ENCODE assay signal across 9 mouse cellular contexts in genomic region chr11:116620559-116621253, GRCm38 (mm10). TPM values are rescaled to one million over a fixed set of nuclear protein-coding genes. Genes with fewer than 3 reads are reported as not detected.
DNase-seq lines count a peak whose midpoint lies in the region; ATAC-seq and TF ChIP-seq lines count a peak whose summit lies in the region.
"Had no signal": no experiment of that assay in that cellular context is flagged by ENCODE, and none has a peak within 500 bp of the region (broad histone marks: within the 10 kb centered on the region; RNA-seq: fewer than 3 reads in every experiment).

No protein-coding gene starts in this region.

- H3K4me2 ChIP-seq in lung, postnatal 0 days (replicated peaks; ENCODE audit: low read depth, low read length), result peak overlapping the region; percentile 78
- 0 out of 2 replicates have a peak overlapping the region, but pooled peaks have one; percentile 6 for H3K4me2 ChIP-seq in stomach, embryonic 15.5 days

- WGBS in lung, postnatal 0 days, result 57% methylated on average over 10 of the region's 10 CpGs
- 78% methylated on average over 10 of the region's 10 CpGs for WGBS in limb, embryonic 10.5 days
- WGBS in stomach, embryonic 15.5 days, result 73% methylated on average over 10 of the region's 10 CpGs

- no peaks in the 10 kb centered on the region for H3K36me3 ChIP-seq in lung, postnatal 0 days (ENCODE audit: insufficient read depth, low read length)
- no peaks in the 10 kb centered on the region for H3K36me3 ChIP-seq in limb, embryonic 10.5 days
- no peaks in the 10 kb centered on the region for H3K36me3 ChIP-seq in stomach, embryonic 15.5 days

- no peak for TF ChIP-seq EP300 in lung, postnatal 0 days (IDR thresholded peaks at IDR 0.05)

- H3K4me1 ChIP-seq in lung, postnatal 0 days (ENCODE audit: insufficient read depth, low read depth, low read length), result peaks cover 74% of the 10 kb centered on the region
- H3K4me1 ChIP-seq in limb, embryonic 10.5 days, result peaks cover 92% of the 10 kb centered on the region
- H3K4me1 ChIP-seq in stomach, embryonic 15.5 days, result peaks cover 62% of the 10 kb centered on the region

- ATAC-seq in lung, postnatal 0 days, result no peak
- no peak for ATAC-seq in stomach, embryonic 15.5 days (ENCODE audit: insufficient read depth, low FRiP score, low read depth)
- ATAC-seq: forebrain, embryonic 14.5 days had no signal

- DNase-seq in cerebellum, adult 9-11 months, result peak; percentile 50
- no peak for DNase-seq in cerebellum, postnatal 36 days
- DNase-seq in lung, postnatal 0 days (ENCODE audit: low spot score), result no peak
- DNase-seq in lung, postnatal 25 days (ENCODE audit: low spot score), result no peak
- DNase-seq in limb, embryonic 10.5 days (ENCODE audit: low spot score), result no peak
- DNase-seq in cerebellum, adult 11 months, result no peak
- no peak for DNase-seq in kidney, adult 18-20 months

- no peak overlapping the region for H3K9ac ChIP-seq in lung, postnatal 0 days (replicated peaks; ENCODE audit: low read depth)
- no peak overlapping the region for H3K9ac ChIP-seq in stomach, embryonic 15.5 days

- no peaks in the 10 kb centered on the region for H3K27me3 ChIP-seq in lung, postnatal 0 days (replicated peaks; ENCODE audit: insufficient read depth, low read length)
- H3K27me3 ChIP-seq in limb, embryonic 10.5 days (ENCODE audit: low read depth, poor library complexity, severe bottlenecking), result peaks cover 39% of the 10 kb centered on the region
- no peaks in the 10 kb centered on the region for H3K27me3 ChIP-seq in stomach, embryonic 15.5 days (replicated peaks)

- no peak overlapping the region for H3K4me3 ChIP-seq in lung, postnatal 0 days (ENCODE audit: low read depth, low read length)
- no peak overlapping the region for H3K4me3 ChIP-seq in limb, embryonic 10.5 days
- H3K4me3 ChIP-seq in stomach, embryonic 15.5 days (replicated peaks), result no peak overlapping the region

- no peaks in the 10 kb centered on the region for H3K9me3 ChIP-seq in lung, postnatal 0 days (ENCODE audit: low read length)
- H3K9me3 ChIP-seq in limb, embryonic 10.5 days (replicated peaks), result no peaks in the 10 kb centered on the region
- H3K9me3 ChIP-seq in stomach, embryonic 15.5 days, result no peaks in the 10 kb centered on the region

- peak overlapping the region; percentile 92 for H3K27ac ChIP-seq in lung, postnatal 0 days (ENCODE audit: low read length)
- peak overlapping the region; percentile 64 for H3K27ac ChIP-seq in limb, embryonic 10.5 days
- H3K27ac ChIP-seq in stomach, embryonic 15.5 days, result peak overlapping the region; percentile 42; the same call in 1 of the 2 replicates

- TF ChIP-seq CTCF in lung, postnatal 0 days (IDR thresholded peaks at IDR 0.05), result no peak

RNA-seq across cellular contexts. Expression of gene Rhbdf2, which starts 6.1 kb away (rescaled TPM):
- 23.5 and 27.9 TPM in 2 replicates for polyA plus RNA-seq in lung, postnatal 0 days (2015; fragmentation: Nextera tagmentation; extraction: Ambion mirVana)
- polyA plus RNA-seq in limb, embryonic 10.5 days (2016; fragmentation: Nextera tagmentation; extraction: Ambion mirVana), result 4.4 and 5.2 TPM in 2 replicates
- 7.4 and 7.5 TPM in 2 replicates for polyA plus RNA-seq in stomach, embryonic 15.5 days (2015; fragmentation: Nextera tagmentation; extraction: Ambion mirVana)

RNA-seq across cellular contexts. Expression of gene Prcd, which starts 32.6 kb away (rescaled TPM):
- 10.9 and 16.4 TPM in 2 replicates for polyA plus RNA-seq in lung, postnatal 0 days (2015; fragmentation: Nextera tagmentation; extraction: Ambion mirVana)
- 0.16 and 0.25 TPM in 2 replicates for polyA plus RNA-seq in limb, embryonic 10.5 days (2016; fragmentation: Nextera tagmentation; extraction: Ambion mirVana)
- 1.2 and 1.3 TPM in 2 replicates for polyA plus RNA-seq in stomach, embryonic 15.5 days (2015; fragmentation: Nextera tagmentation; extraction: Ambion mirVana)

RNA-seq across cellular contexts. Expression of gene Cygb, which starts 33.4 kb away (rescaled TPM):
- 27.3 and 32.0 TPM in 2 replicates for polyA plus RNA-seq in lung, postnatal 0 days (2015; fragmentation: Nextera tagmentation; extraction: Ambion mirVana)
- polyA plus RNA-seq in limb, embryonic 10.5 days (2016; fragmentation: Nextera tagmentation; extraction: Ambion mirVana), result 2.7 and 5.8 TPM in 2 replicates
- 16.7 and 17.7 TPM in 2 replicates for polyA plus RNA-seq in stomach, embryonic 15.5 days (2015; fragmentation: Nextera tagmentation; extraction: Ambion mirVana)

RNA-seq across cellular contexts. Expression of gene Aanat, which starts 34.5 kb away (rescaled TPM):
- 0.26 TPM in 1 of 2 replicates, not detected in the other for polyA plus RNA-seq in lung, postnatal 0 days (2015; fragmentation: Nextera tagmentation; extraction: Ambion mirVana)
- polyA plus RNA-seq in limb, embryonic 10.5 days (2016; fragmentation: Nextera tagmentation; extraction: Ambion mirVana), result not detected in 2 replicates
- 0.09 TPM in 1 of 2 replicates, not detected in the other for polyA plus RNA-seq in stomach, embryonic 15.5 days (2015; fragmentation: Nextera tagmentation; extraction: Ambion mirVana)

RNA-seq across cellular contexts. Expression of gene Ube2o, which starts 39.5 kb away (rescaled TPM):
- polyA plus RNA-seq in lung, postnatal 0 days (2015; fragmentation: Nextera tagmentation; extraction: Ambion mirVana), result 9.1 and 9.8 TPM in 2 replicates
- 12.7 and 16.4 TPM in 2 replicates for polyA plus RNA-seq in limb, embryonic 10.5 days (2016; fragmentation: Nextera tagmentation; extraction: Ambion mirVana)
- 12.5 and 14.0 TPM in 2 replicates for polyA plus RNA-seq in stomach, embryonic 15.5 days (2015; fragmentation: Nextera tagmentation; extraction: Ambion mirVana)

Comparison
In these comparisons a context has a peak if more than half of its experiments do, and no peak if none do; other contexts are left out.
1. H3K27ac ChIP-seq: peak in every context shown above with its lines; median percentile 92 in lung, postnatal 0 days; 64 in limb, embryonic 10.5 days; 42 in stomach, embryonic 15.5 days.